Mouse (Mus musculus) kidney, adult 2 months (tissue): ENCODE measurements at regions not wholly inside any gene's neighbourhood (a gene's known extent, or its start where the extent isn't known, plus 50 kb on each side); places are given as distances from the start of the nearest gene placed in this dataset.
A peak's percentile ranks its signal among the peaks of the same experiment; 100 is the strongest.

Source experiments
- DNase-seq: peaks from one replicate; pipeline ENCODE4 v3.0.0; 2021
- H3K27ac ChIP-seq: fragments of 200-500 bp; 2 replicates; pipeline ENCODE4 v1.5.1; 2012; ENCODE audit warnings: low read depth, low read length, control low read depth, inconsistent platforms; ENCODE audit not compliant: insufficient read depth
- H3K27me3 ChIP-seq: fragments of 200-500 bp; replicated peaks from 2 replicates; pipeline ENCODE4 v1.6.1; 2012; ENCODE audit warnings: mild to moderate bottlenecking, moderate library complexity, low read length, inconsistent platforms; ENCODE audit not compliant: control insufficient read depth, insufficient read depth
- H3K36me3 ChIP-seq: fragments of 200-500 bp; 2 replicates; pipeline ENCODE4 v1.6.1; 2012; ENCODE audit warnings: mild to moderate bottlenecking, moderate library complexity, low read length, inconsistent platforms; ENCODE audit not compliant: control insufficient read depth, insufficient read depth
- H3K4me1 ChIP-seq: fragments of 200-500 bp; 2 replicates; pipeline ENCODE4 v1.6.1; 2011; ENCODE audit warnings: low read length; ENCODE audit not compliant: control insufficient read depth, insufficient read depth
- H3K4me3 ChIP-seq: fragments of 200-500 bp; 2 replicates; pipeline ENCODE4 v1.5.1; 2011; ENCODE audit warnings: mild to moderate bottlenecking, low read depth, low read length, control low read depth; ENCODE audit not compliant: insufficient read depth
- CTCF ChIP-seq: fragments of 200-500 bp; conservative IDR thresholded peaks from 2 replicates; pipeline ENCODE4 v1.5.1; 2011; ENCODE audit warnings: low read depth, mild to moderate bottlenecking, control low read depth, low read length, moderate library complexity, mixed read lengths; ENCODE audit not compliant: insufficient read depth, insufficient read length
- POLR2A ChIP-seq: fragments of 200-500 bp; IDR thresholded peaks from one replicate; pipeline ENCODE4 v1.6.1; 2011; ENCODE audit warnings: low read depth, low read length, control low read depth
- WGBS: fragments of 180-500 bp; shearing (Covaris S2); methylation state at CpG from one replicate; pipeline ENCODE4 v1.1.7; 2018; 5-methylcytosine and 5-hydroxymethylcytosine counted together

GRCm38 (mm10) chr10:125164671-125165070 is 224.6 kb downstream of the Slc16a7 start:
- no peak for TF ChIP-seq CTCF
- TF ChIP-seq POLR2A: no peak
- H3K27me3 ChIP-seq: no peaks in the 10 kb centered on the region

GRCm38 (mm10) chr10:125161077-125161476 is 228.2 kb downstream of the Slc16a7 start:
- Histone ChIP-seq H3K36me3 (no peaks in the 10 kb centered on the region), H3K27me3 (no peaks in the 10 kb centered on the region), H3K4me3 (no peak overlapping the region), H3K27ac (no peak overlapping the region), H3K4me1 (no peaks in the 10 kb centered on the region)
- no peak for DNase-seq
- TF ChIP-seq CTCF (no peak), POLR2A (no peak)
- 43% methylated on average over 5 of the region's 5 CpGs for WGBS

More at GRCm38 (mm10) chr10:125164671-125165070, 224.6 kb downstream of the Slc16a7 start:
- no peaks in the 10 kb centered on the region for H3K4me1 ChIP-seq
- no peak overlapping the region for H3K27ac ChIP-seq
- no peak for DNase-seq
- no peaks in the 10 kb centered on the region for H3K36me3 ChIP-seq
- 25% methylated on average over 3 of the region's 3 CpGs for WGBS
- no peak overlapping the region for H3K4me3 ChIP-seq

DNA sequence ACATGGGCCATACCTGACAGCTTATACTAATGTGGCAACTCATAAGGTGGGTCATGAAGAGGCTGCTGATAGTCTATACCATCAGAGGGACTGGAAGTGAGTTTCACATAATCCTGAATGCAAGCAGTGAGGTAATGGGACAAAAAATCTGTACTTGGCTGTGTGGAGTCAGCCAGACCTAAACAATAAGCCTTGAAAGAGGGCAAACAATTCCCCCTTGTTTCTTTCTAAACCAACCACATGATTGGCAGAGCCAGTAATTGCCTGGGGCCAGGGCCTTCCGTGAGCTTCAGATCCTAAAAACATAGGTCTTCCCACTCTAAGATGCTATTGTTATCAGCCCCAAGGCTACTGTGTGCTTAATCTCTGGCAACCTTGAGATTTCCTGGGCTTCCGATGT is 240.5 kb downstream of the Slc16a7 start:
- Histone ChIP-seq H3K27me3 (no peaks in the 10 kb centered on the region), H3K27ac (no peak overlapping the region), H3K4me1 (no peaks in the 10 kb centered on the region), H3K36me3 (no peaks in the 10 kb centered on the region), H3K4me3 (no peak overlapping the region)
- 85% methylated on average over 2 of the region's 2 CpGs for WGBS
- TF ChIP-seq CTCF: no peak
- no peak for TF ChIP-seq POLR2A
- DNase-seq: no peak

GRCm38 (mm10) chr10:125147239-125147782 is 242.0 kb downstream of the Slc16a7 start:
- no peaks in the 10 kb centered on the region for H3K36me3 ChIP-seq
- H3K27me3 ChIP-seq: no peaks in the 10 kb centered on the region
- no peak overlapping the region for H3K4me3 ChIP-seq
- TF ChIP-seq POLR2A: no peak
- no peak for TF ChIP-seq CTCF
- no peak for DNase-seq
- no peaks in the 10 kb centered on the region for H3K4me1 ChIP-seq
- H3K27ac ChIP-seq: no peak overlapping the region

- DNase-seq: no peak
- TF ChIP-seq POLR2A: no peak
- no peak for TF ChIP-seq CTCF
Measured at GRCm38 (mm10) chr10:125146365-125146764, 242.9 kb downstream of the Slc16a7 start.

GRCm38 (mm10) chr10:125145809-125146208 is 243.5 kb downstream of the Slc16a7 start:
- 46% methylated on average over 4 of the region's 4 CpGs for WGBS
- Histone ChIP-seq H3K27me3 (no peaks in the 10 kb centered on the region), H3K4me1 (no peaks in the 10 kb centered on the region), H3K27ac (no peak overlapping the region), H3K36me3 (no peaks in the 10 kb centered on the region), H3K4me3 (no peak overlapping the region)
- TF ChIP-seq CTCF: no peak
- TF ChIP-seq POLR2A: no peak
- no peak for DNase-seq

More at GRCm38 (mm10) chr10:125146365-125146764, 242.9 kb downstream of the Slc16a7 start:
- Histone ChIP-seq H3K36me3 (no peaks in the 10 kb centered on the region), H3K4me1 (no peaks in the 10 kb centered on the region), H3K27ac (no peak overlapping the region), H3K27me3 (no peaks in the 10 kb centered on the region), H3K4me3 (no peak overlapping the region)
- WGBS: 68% methylated on average over 3 of the region's 3 CpGs

GRCm38 (mm10) chr10:125121762-125122161 is 267.5 kb downstream of the Slc16a7 start:
- 90% methylated on average over 5 of the region's 5 CpGs for WGBS

DNA sequence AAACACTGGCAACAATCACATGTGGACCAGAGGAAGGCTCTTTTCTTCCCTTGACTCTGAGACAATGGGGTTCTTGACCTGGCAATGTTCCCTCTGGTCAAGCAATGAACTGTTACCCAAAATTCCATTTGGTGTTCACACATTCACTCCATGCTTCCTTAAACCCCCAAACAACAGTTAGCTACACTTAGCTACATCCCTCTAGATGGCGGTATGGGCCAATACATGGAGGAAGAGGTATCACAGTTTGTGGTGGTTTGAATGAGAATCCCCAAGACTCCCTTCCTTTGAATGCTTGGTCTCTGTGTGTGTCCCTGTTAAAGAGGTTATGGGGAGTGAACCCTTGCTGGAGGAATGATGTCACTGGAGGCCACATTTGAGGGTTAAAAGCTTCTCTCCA is 274.9 kb downstream of the Slc16a7 start:
- Histone ChIP-seq H3K27me3 (no peaks in the 10 kb centered on the region), H3K4me3 (no peak overlapping the region), H3K36me3 (no peaks in the 10 kb centered on the region), H3K27ac (no peak overlapping the region), H3K4me1 (no peaks in the 10 kb centered on the region)
- WGBS: 29% methylated on average over 1 of the region's 1 CpGs
- TF ChIP-seq CTCF (peak; percentile 46), POLR2A (no peak)
- DNase-seq: peak; percentile 5

More at GRCm38 (mm10) chr10:125121762-125122161, 267.5 kb downstream of the Slc16a7 start:
- H3K27ac ChIP-seq: no peak overlapping the region
- TF ChIP-seq POLR2A (no peak), CTCF (no peak)
- H3K4me3 ChIP-seq: no peak overlapping the region
- H3K36me3 ChIP-seq: no peaks in the 10 kb centered on the region
- DNase-seq: no peak
- H3K27me3 ChIP-seq: no peaks in the 10 kb centered on the region
- H3K4me1 ChIP-seq: no peaks in the 10 kb centered on the region
